ENCODE assay signal across 9 mouse cellular contexts in the genomic region with DNA sequence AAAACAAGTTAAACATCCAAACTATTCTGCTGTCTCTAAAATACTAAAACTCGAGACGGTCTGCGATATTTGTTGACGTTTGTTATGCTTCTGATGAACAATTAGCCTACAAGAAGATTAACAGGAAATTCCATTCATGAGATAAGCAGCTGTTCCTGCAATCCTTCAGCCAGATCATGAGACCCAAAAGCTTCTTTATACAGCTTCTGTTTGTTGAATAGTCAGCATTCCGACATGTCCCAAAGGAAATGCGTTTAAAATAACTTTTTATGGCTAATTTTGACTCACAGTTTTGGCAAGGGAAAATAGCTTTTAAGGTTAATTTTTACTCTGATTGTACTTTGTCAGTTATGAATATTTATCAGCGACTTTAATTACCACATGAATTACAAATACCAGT. TPM values are rescaled to one million over a fixed set of nuclear protein-coding genes. Genes with fewer than 3 reads are reported as not detected.
DNase-seq lines count a peak whose midpoint lies in the region; ATAC-seq lines count a peak whose summit lies in the region.
"Had no signal": no experiment of that assay in that cellular context is flagged by ENCODE, and none has a peak within 500 bp of the region (broad histone marks: within the 10 kb centered on the region; RNA-seq: fewer than 3 reads in every experiment).

No protein-coding gene starts in this region.

- H3K4me1 ChIP-seq in midbrain, embryonic 14.5 days (ENCODE audit: control insufficient read depth, insufficient read depth, low read length), result no peaks in the 10 kb centered on the region
- H3K4me1 ChIP-seq in midbrain, embryonic 13.5 days (replicated peaks), result peaks cover 10% of the 10 kb centered on the region; the same call in 1 of the 2 replicates

- no peak for ATAC-seq in midbrain, embryonic 14.5 days (ENCODE audit: low FRiP score, low TSS enrichment)
- ATAC-seq in midbrain, embryonic 13.5 days, result no peak
- ATAC-seq: forebrain, embryonic 16.5 days had no signal

- no peaks in the 10 kb centered on the region for H3K9me3 ChIP-seq in midbrain, embryonic 14.5 days (ENCODE audit: control insufficient read depth, low read length)
- H3K9me3 ChIP-seq in midbrain, embryonic 13.5 days, result no peaks in the 10 kb centered on the region

- no peak overlapping the region for H3K9ac ChIP-seq in midbrain, embryonic 14.5 days (replicated peaks; ENCODE audit: low read length)
- no peak overlapping the region for H3K9ac ChIP-seq in midbrain, embryonic 13.5 days (replicated peaks)
- H3K9ac ChIP-seq: liver, embryonic 14.5 days had no signal

- no peak overlapping the region for H3K4me2 ChIP-seq in midbrain, embryonic 14.5 days (ENCODE audit: low read length)
- no peak overlapping the region for H3K4me2 ChIP-seq in midbrain, embryonic 13.5 days (replicated peaks)

- 39% methylated on average over 7 of the region's 7 CpGs for WGBS in midbrain, embryonic 14.5 days
- 35% methylated on average over 7 of the region's 7 CpGs for WGBS in midbrain, embryonic 13.5 days

- intact Hi-C loops in heart, postnatal 10 days (cut with DNase I), result no loop called here

- DNase-seq in kidney, adult 11 months, result peak; percentile 35
- DNase-seq in kidney, postnatal 25 days, result no peak
- DNase-seq in midbrain, embryonic 14.5 days, result peak; percentile 44
- DNase-seq in heart, postnatal 10 days, result peak; percentile 46
- DNase-seq in ovary, postnatal 10 days (ENCODE audit: low spot score), result no peak
- DNase-seq in adrenal gland, postnatal 36 days, result no peak

- H3K27ac ChIP-seq in midbrain, embryonic 14.5 days (replicated peaks; ENCODE audit: low read depth, low read length), result no peak overlapping the region
- H3K27ac ChIP-seq in midbrain, embryonic 13.5 days, result no peak overlapping the region
- H3K27ac ChIP-seq: liver, embryonic 14.5 days had no signal

- no peak overlapping the region for H3K4me3 ChIP-seq in midbrain, embryonic 14.5 days (replicated peaks; ENCODE audit: low read depth, low read length)
- H3K4me3 ChIP-seq in midbrain, embryonic 13.5 days (replicated peaks), result no peak overlapping the region

- no peaks in the 10 kb centered on the region for H3K36me3 ChIP-seq in midbrain, embryonic 14.5 days (ENCODE audit: control insufficient read depth, insufficient read depth, low read length)
- H3K36me3 ChIP-seq in midbrain, embryonic 13.5 days, result no peaks in the 10 kb centered on the region

- H3K27me3 ChIP-seq in midbrain, embryonic 14.5 days (ENCODE audit: control insufficient read depth, insufficient read depth, low read length), result no peaks in the 10 kb centered on the region
- H3K27me3 ChIP-seq in midbrain, embryonic 13.5 days, result no peaks in the 10 kb centered on the region

RNA-seq across cellular contexts. Expression of a gene that starts 46.3 kb away (rescaled TPM):
- 227 and 382 TPM in 2 replicates for polyA plus RNA-seq in midbrain, embryonic 14.5 days (2014; fragmentation: Nextera tagmentation; extraction: Ambion mirVana)
- 205 and 211 TPM in 2 replicates for polyA plus RNA-seq in midbrain, embryonic 13.5 days (2015; fragmentation: Nextera tagmentation; extraction: Ambion mirVana)
- 1 to 10 TPM; 6.7 to 8.4 TPM for total RNA-seq in heart, postnatal 10 days (2021)
- 1 to 10 TPM; 4.4 to 7.2 TPM for total RNA-seq in adrenal gland, postnatal 36 days (2021)

Comparison
In these comparisons a context has a peak if more than half of its experiments do, and no peak if none do; other contexts are left out.
1. DNase-seq: peak in kidney, adult 11 months (single experiment), midbrain, embryonic 14.5 days (single experiment) and heart, postnatal 10 days (2 of 2); none in kidney, postnatal 25 days (0 of 2), ovary, postnatal 10 days (single experiment) and adrenal gland, postnatal 36 days (0 of 2).